Mouse (Mus musculus) erythroblast, adult 5-6 weeks (primary cell): ENCODE results near the gene 5730409E04Rik. TPM values are rescaled to one million over a fixed set of nuclear protein-coding genes. Genes with fewer than 3 reads are reported as not detected.

Experiments used
- ATAC-seq: replicated peaks from 2 replicates; pipeline ENCODE4 v1.8.0; 2016; ENCODE audit warnings: moderate number of reproducible peaks, mild to moderate bottlenecking, moderate TSS enrichment, inconsistent platforms; ENCODE audit not compliant: poor library complexity, low FRiP score, severe bottlenecking
- total RNA-seq, 2 experiments: library from RNA; stranded (forward) in 1 of 2; stranded (reverse) in 1 of 2; fragments of 150-400 nt in 1 of 2; fragments of 200-764, 138-1000 nt in 1 of 2; gene quantifications; 2 replicates each; pipeline versions ENCODE4 v1.2.3 to v1.2.4; 2015 to 2017; ENCODE audit warnings: low replicate concordance in 2 of 2

The 5730409E04Rik gene
- total RNA-seq, 2 experiments from 2014 or later, result 0.09 to 1.2 TPM

GRCm38 (mm10) chr4:126631922-126632321 lies 22.3 kb downstream of the 5730409E04Rik start:
- ATAC-seq, result no peak

- ATAC-seq, result no peak
These were observed 23.1 kb downstream of the 5730409E04Rik start for GRCm38 (mm10) chr4:126632668-126633067.

DNA sequence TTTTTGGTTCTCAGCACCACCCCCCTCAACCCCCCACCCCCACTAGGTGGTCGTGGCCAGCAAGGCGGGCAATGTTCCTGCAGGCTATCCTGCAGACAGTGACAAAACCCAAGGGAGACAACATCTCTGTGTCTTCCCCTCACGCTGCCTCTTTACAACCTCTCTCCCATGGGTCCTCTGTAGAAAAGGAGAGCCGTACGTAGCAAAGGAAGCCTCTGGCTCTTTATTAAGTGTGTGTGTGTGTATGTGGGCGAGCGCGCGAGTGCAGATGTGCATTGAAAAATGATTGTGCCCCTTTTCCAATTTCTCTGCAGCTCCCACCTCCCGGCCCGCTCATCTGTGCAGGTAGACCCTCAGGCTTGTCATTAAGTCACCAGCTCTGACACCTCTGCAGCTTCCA lies 26.7 kb downstream of the 5730409E04Rik start:
- ATAC-seq, result no peak

DNA sequence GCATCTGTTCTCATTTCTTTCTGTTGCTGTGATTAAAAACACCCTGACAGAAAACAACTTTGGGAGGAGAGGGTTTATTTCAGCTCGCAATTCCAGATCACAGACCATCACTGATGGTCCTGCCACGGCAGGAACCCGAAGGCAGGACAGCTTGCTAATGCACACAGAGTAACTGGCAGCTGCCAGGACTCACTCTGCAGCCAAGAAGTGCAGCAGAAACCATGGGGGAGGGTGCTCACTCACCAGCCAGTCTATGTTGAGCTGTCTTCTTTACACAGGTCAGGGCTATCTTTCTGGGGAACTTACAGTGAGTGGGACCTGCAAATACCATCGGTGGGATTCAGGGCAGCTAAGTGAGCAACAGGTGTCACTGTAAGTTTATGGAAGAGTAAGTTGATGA lies 27.8 kb downstream of the 5730409E04Rik start:
- ATAC-seq, result no peak

DNA sequence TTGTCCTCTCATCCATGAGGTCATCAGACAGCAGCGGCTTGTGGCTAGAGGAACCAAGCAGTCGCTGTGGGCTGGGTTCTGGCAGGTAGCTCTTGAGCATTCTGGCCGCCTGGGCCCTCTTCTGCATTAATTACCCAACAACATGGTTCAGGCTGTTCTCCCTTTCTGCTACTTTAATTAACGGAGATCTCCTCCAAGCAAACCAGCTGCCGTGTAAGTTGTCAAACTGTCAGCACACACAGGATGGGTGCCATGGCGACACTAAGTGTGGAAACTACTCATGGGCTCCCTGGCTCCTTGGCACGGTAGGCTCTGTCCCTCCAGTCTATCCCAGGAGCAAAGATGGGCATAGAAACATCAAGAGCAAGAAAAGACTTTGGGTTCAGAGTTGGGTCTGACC lies 29.7 kb downstream of the 5730409E04Rik start:
- no peak for ATAC-seq

GRCm38 (mm10) chr4:126641901-126642300 lies 32.3 kb downstream of the 5730409E04Rik start:
- ATAC-seq, result no peak

DNA sequence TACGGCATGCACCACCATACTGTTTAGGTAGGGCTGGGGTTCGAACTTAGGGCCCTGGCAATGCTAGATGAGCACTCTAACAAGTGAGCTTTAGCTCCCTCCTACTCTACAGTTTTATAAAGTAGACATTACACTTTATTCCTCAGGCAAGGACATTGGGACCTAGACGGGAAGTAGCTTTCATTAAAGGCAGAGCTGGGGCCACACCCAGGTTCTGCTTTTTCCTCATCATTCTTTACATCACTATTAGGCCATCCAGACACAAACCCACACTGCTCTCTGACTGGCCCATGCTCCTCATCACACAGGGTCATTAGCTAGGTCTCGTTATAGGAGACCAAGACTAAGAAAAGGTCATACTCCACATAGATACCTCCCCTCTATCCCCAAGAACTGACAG lies 34.2 kb downstream of the 5730409E04Rik start:
- ATAC-seq, result no peak

DNA sequence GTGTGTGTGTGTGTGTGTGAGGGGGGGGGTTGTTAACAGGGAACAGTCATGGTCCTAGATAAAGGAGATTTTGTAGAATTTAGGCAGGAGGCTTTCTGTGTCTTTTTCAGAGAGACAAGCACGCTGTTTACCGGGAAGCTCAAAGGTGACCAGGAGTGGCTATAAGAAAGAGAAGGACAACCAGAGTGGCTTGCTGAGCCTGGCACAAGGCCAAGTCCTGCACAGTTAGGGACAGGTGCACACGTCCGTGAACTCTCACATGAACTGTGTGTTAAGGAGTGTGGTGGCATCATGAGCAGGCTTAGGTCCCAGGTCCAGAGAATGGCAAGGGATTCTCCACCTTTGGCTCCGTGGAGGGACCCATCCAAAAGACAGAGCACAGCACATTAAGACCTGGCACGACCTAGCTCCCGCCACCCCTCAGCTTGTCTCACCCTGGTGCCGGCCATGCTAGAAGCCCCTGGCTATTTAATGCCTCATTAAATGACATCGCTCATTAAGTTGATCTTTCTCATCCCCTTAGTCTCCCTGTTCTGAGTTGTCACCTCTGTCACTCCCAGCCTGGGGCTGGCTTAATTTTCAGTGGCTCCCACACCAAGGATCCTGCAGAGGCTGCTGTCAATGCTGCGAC lies 34.8 kb downstream of the 5730409E04Rik start:
- ATAC-seq, result no peak

- no peak for ATAC-seq
These were observed 38.6 kb downstream of the 5730409E04Rik start for GRCm38 (mm10) chr4:126647996-126648910.

DNA sequence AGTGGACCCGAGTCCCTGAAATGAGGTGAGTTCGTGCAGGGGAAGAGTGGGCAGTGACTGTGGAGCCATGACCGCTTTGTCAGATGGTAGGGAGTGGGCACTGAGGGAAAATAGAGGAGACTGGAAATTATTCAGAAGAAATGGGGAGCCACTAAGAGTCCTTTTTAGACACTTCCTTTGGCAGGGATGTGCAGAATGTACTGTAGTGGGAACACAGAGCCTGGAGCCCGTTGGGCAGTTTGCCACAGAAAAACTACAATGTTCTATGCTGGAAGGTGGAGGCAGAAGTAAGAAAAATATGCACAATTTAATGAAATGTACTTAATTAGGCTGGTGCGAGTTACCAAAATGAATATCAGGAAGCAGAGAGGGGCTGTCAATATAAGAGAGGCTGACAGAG lies 43.5 kb downstream of the 5730409E04Rik start:
- ATAC-seq, result no peak

- no peak for ATAC-seq
These were observed 45.7 kb downstream of the 5730409E04Rik start for GRCm38 (mm10) chr4:126655356-126655755.

DNA sequence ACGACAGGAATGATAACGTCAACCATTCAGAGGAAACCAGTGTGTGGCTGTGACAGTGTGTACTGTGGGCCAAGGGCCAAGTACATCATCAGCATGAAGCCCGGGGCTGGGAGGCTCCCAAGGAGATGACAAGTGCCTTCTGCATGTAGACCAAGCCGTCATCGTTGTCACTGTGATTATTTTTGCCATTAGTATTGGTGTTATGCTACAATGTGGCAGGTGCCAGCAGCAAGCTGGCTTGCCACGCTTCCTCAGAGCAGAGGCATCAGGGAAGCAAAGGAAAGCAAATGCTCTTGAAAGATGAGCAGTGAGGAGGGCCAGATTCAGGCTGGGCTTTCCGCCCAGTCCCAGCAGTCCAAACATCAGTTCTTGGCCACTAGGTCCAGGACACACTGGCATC lies 51.6 kb downstream of the 5730409E04Rik start:
- ATAC-seq, result no peak

Other genes with a start within 250 kb of the 5730409E04Rik start
- 1.5 and 20.0 TPM in 2 replicates for gene Ago3, start 180.3 kb upstream of the 5730409E04Rik start, total RNA-seq (2015; ENCODE audit: low replicate concordance)
- 0.77 and 1.5 TPM in 2 replicates for gene Ago3, start 180.3 kb upstream of the 5730409E04Rik start, total RNA-seq (2017; ENCODE audit: low replicate concordance)
- 4.8 and 5.2 TPM in 2 replicates for gene Ago1, start 141.2 kb upstream of the 5730409E04Rik start, total RNA-seq (2015; ENCODE audit: low replicate concordance)
- gene Ago1, start 141.2 kb upstream of the 5730409E04Rik start, total RNA-seq (2017; ENCODE audit: low replicate concordance), result 2.8 and 3.7 TPM in 2 replicates
- 0.63 and 0.77 TPM in 2 replicates for gene Ago4, start 76.3 kb upstream of the 5730409E04Rik start, total RNA-seq (2015; ENCODE audit: low replicate concordance)
- gene Ago4, start 76.3 kb upstream of the 5730409E04Rik start, total RNA-seq (2017; ENCODE audit: low replicate concordance), result 1.1 and 1.4 TPM in 2 replicates
- gene Clspn, start 52.9 kb upstream of the 5730409E04Rik start, total RNA-seq (2015; ENCODE audit: low replicate concordance), result 24.4 and 29.5 TPM in 2 replicates
- gene Clspn, start 52.9 kb upstream of the 5730409E04Rik start, total RNA-seq (2017; ENCODE audit: low replicate concordance), result 121 and 203 TPM in 2 replicates
- 54.5 and 89.0 TPM in 2 replicates for gene Psmb2, start 67.8 kb downstream of the 5730409E04Rik start, total RNA-seq (2015; ENCODE audit: low replicate concordance)
- 14.4 and 30.6 TPM in 2 replicates for gene Psmb2, start 67.8 kb downstream of the 5730409E04Rik start, total RNA-seq (2017; ENCODE audit: low replicate concordance)
- not detected in 2 replicates for gene Tfap2e, start 126.4 kb downstream of the 5730409E04Rik start, total RNA-seq (2015; ENCODE audit: low replicate concordance)
- not detected in 2 replicates for gene Tfap2e, start 126.4 kb downstream of the 5730409E04Rik start, total RNA-seq (2017; ENCODE audit: low replicate concordance)
- 0.96 and 1.7 TPM in 2 replicates for gene Ncdn, start 143.6 kb downstream of the 5730409E04Rik start, total RNA-seq (2015; ENCODE audit: low replicate concordance)
- gene Ncdn, start 143.6 kb downstream of the 5730409E04Rik start, total RNA-seq (2017; ENCODE audit: low replicate concordance), result 0.98 and 2.7 TPM in 2 replicates
- 2.7 and 11.1 TPM in 2 replicates for gene AU040320, start 143.7 kb downstream of the 5730409E04Rik start, total RNA-seq (2015; ENCODE audit: low replicate concordance)
- gene AU040320, start 143.7 kb downstream of the 5730409E04Rik start, total RNA-seq (2017; ENCODE audit: low replicate concordance), result 5.4 and 9.2 TPM in 2 replicates